Mouse (Mus musculus) heart, embryonic 13.5 days (tissue): ENCODE results near the gene Slc30a7. TPM values are rescaled to one million over a fixed set of nuclear protein-coding genes. Genes with fewer than 3 reads are reported as not detected.
"Not testable (repeated sequence)": the region's sequence is repeated elsewhere in the genome, so short reads cannot be mapped to it uniquely, and the experiment has no call there.

Source experiments
- ATAC-seq: fragments of 200-750 bp; cut with Nextera tagmentation; 2 replicates; pipeline ENCODE4 v1.8.0; 2017; ENCODE audit warnings: moderate TSS enrichment; ENCODE audit not compliant: insufficient number of reproducible peaks, low FRiP score, low TSS enrichment; ENCODE audit errors: extremely low read depth
- H3K27ac ChIP-seq: fragments of 300-500 bp; sonication (generic); replicated peaks from 2 replicates; pipeline ENCODE4 v1.5.1; 2015; ENCODE audit warnings: moderate library complexity, mild to moderate bottlenecking, inconsistent platforms
- H3K27me3 ChIP-seq: fragments of 300-500 bp; sonication (generic); replicated peaks from 2 replicates; pipeline ENCODE4 v1.6.1; 2015; ENCODE audit warnings: mild to moderate bottlenecking, inconsistent platforms
- H3K36me3 ChIP-seq: fragments of 300-500 bp; sonication (generic); 2 replicates; pipeline ENCODE4 v1.6.1; 2015; ENCODE audit warnings: mild to moderate bottlenecking, inconsistent platforms
- H3K4me1 ChIP-seq: fragments of 300-500 bp; sonication (generic); 2 replicates; pipeline ENCODE4 v1.6.1; 2015; ENCODE audit warnings: inconsistent platforms
- H3K4me2 ChIP-seq: fragments of 300-500 bp; sonication (generic); 2 replicates; pipeline ENCODE4 v1.6.1; 2015; ENCODE audit warnings: inconsistent platforms, mild to moderate bottlenecking, moderate library complexity
- H3K4me3 ChIP-seq: fragments of 300-500 bp; sonication (generic); 2 replicates; pipeline ENCODE4 v1.5.1; 2015; ENCODE audit warnings: moderate library complexity, mild to moderate bottlenecking, inconsistent platforms
- H3K9ac ChIP-seq: fragments of 300-500 bp; sonication (generic); 2 replicates; pipeline ENCODE4 v1.6.1; 2015; ENCODE audit warnings: inconsistent platforms, mild to moderate bottlenecking, moderate library complexity
- H3K9me3 ChIP-seq: fragments of 300-500 bp; sonication (generic); 2 replicates; pipeline ENCODE4 v1.6.1; 2016; ENCODE audit warnings: inconsistent platforms
- WGBS: fragments of 180-500 bp; shearing (Covaris S2); methylation state at CpG from one replicate; pipeline ENCODE4 v1.1.7; 2015; ENCODE audit warnings: mixed read lengths; 5-methylcytosine and 5-hydroxymethylcytosine counted together
- polyA plus RNA-seq: library from polyadenylated mRNA; unstranded; fragments of >200 nt; fragmentation: Nextera tagmentation; extraction: Ambion mirVana; gene quantifications from 2 replicates; pipeline ENCODE4 v1.2.1, GENCODE M21; 2015

The Slc30a7 gene
- polyA plus RNA-seq, 1 experiment from 2014 or later = 17.4 TPM

DNA sequence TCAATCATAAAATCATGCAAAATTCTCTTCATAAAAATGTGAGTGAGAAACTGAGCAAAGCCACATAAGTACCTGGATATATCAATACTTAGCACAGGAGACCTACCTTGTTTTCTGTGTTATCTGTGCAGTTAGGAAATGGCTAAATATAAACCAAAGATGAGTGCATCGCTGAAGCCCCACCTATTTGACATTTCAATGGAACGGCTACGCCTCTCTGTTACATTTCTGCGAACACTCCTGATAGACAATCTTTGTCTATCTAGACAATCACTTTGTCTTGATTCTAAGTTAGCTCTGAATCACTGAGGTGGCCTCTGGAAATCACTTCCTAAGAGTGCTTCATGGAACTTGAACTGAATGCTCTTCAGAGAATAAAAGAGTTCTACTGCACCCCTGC is 66.7 kb downstream of the Slc30a7 start:
- Histone ChIP-seq H3K9me3 (no peaks in the 10 kb centered on the region), H3K9ac (no peak overlapping the region), H3K36me3 (peaks cover 64% of the 10 kb centered on the region), H3K27ac (no peak overlapping the region), H3K4me2 (no peak overlapping the region), H3K27me3 (no peaks in the 10 kb centered on the region), H3K4me1 (no peaks in the 10 kb centered on the region), H3K4me3 (no peak overlapping the region)
- WGBS = 74% methylated on average over 4 of the region's 4 CpGs
- ATAC-seq = no peak

DNA sequence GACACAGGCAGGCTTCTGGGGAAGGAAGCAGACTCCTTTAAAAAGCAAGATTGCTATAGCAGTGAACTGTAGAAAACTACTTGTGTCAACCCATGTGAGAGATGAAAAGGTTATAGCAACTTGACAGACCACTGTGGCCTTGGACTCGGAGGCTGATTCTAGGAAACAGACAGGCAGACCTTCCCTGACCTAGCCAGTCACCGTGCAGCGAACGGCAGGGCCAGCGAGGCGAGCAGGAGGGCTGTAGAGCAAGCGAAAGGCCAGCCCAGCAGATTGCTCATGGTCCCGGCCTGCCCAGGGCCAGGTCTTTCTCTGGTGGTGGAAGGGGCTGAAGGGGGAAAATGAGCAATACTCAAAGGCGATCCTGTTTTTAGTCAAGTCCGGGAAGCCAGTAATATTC is 69.4 kb downstream of the Slc30a7 start:
- Histone ChIP-seq H3K4me1 (no peaks in the 10 kb centered on the region), H3K27me3 (no peaks in the 10 kb centered on the region), H3K9me3 (no peaks in the 10 kb centered on the region), H3K27ac (no peak overlapping the region), H3K9ac (no peak overlapping the region), H3K4me3 (no peak overlapping the region), H3K4me2 (no peak overlapping the region), H3K36me3 (peaks cover 47% of the 10 kb centered on the region)
- 75% methylated on average over 10 of the region's 10 CpGs for WGBS
- ATAC-seq = no peak

DNA sequence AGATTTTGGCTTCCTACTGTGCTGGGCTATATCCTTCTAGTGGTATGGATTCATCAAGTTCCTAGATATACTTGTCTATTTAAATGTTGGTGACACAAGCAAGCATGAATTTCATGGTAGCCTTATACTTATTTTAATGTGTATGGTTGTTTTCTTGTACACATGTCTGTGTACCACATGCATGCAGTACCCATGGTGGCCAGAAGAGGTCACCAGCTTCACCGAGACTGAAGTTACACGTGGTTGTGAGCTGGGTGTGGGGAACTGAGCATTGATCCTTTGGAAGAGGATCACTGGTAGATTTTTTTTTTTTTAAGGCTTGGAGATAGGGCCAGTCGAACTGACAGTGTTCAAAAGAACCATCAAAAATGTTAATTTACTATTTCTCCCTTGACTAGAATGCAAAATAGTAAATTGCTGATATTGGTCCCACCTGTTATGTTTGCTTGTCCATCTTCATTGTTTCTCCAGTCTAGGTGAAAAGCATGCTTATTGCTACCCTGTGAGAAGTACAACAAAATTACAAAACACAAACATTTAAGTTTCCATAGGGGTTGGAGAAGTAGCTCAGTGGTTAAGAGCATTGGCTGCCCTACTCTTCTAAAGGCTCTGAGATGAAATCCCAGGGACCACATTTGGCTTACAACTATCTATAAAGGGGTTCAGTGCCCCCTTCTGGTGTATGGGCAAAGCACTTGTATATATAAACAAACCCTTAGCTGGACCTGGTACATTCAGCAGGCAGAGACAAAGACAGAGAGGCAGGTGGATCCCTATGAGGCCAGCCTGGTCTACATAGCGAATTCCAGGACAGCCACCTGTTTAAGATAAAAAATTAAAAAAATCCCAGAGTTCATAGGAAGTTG is 70.2 kb downstream of the Slc30a7 start:
- WGBS = 59% methylated on average over 4 of the region's 4 CpGs
- no peak for ATAC-seq
- no peak overlapping the region for H3K4me3 ChIP-seq

DNA sequence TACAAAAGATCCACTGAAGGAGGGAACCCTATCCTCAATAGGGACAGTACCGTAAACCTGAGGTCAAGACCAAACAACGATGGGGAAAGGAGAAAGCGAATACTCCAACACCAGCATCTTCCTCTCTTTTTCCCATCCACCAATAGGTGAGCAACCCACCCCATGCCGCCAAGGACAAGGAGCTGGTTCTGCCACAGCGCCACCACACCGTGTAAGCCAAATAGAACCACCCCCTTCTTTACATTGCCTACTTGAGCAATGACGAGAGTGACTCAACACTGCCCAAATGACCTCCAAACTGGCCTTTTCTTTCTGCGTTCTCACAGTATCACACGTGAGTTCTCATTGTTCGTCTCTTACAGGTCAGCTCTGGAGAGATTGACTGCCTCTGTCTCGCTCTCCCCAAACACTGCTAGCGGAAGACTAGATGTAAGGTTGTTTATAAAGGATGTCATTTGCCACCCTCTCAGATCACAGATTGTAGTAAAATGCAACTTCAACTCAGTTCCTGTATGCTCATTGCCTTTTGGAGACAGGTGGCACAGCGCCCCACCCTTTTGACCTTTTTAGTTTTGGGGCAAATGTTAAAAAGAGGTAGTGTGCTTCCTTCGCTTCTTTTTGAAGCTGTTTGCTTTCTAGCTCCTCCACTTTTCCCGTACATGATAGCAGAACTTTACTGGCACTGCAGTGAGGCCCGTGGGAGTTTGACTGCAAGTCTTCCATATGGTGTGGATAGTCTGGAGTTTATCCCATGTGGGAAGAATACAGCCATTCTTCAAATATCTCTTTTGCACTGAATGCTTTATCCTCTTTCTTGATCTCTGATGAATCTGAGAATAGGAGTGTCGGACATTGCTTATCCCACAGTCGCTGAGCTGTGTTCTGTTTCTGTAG is 73.7 kb downstream of the Slc30a7 start:
- H3K27me3 ChIP-seq = no peaks in the 10 kb centered on the region
- WGBS = 86% methylated on average over 18 of the region's 18 CpGs

More for the DNA sequence above, 70.2 kb downstream of the Slc30a7 start:
- no peak overlapping the region for H3K4me2 ChIP-seq
- no peaks in the 10 kb centered on the region for H3K4me1 ChIP-seq
- H3K36me3 ChIP-seq = peaks cover 45% of the 10 kb centered on the region
- no peaks in the 10 kb centered on the region for H3K27me3 ChIP-seq
- no peak overlapping the region for H3K9ac ChIP-seq
- no peaks in the 10 kb centered on the region for H3K9me3 ChIP-seq
- no peak overlapping the region for H3K27ac ChIP-seq

DNA sequence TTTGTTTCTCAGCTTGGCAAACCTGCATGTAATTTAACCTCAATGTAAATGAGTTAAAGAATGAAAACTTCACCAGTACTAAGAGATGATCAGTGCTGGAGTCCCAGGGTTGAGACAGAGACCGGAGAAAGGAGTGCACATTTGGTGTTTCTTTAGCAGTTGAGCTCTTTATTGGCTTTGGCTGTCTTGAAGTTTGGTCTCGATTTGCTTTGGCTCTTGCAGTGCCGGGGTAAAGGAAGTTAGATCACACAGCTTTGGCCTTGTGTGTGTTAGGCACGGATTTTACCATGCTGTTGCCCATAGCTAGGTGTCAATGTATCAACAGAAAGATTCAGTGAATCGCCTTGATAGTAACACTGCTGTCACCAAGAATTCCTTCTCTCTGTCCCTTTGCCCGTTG is 75.5 kb downstream of the Slc30a7 start:
- Histone ChIP-seq H3K27me3 (no peaks in the 10 kb centered on the region), H3K36me3 (peaks cover 43% of the 10 kb centered on the region), H3K9ac (no peak overlapping the region), H3K4me1 (no peaks in the 10 kb centered on the region), H3K4me3 (no peak overlapping the region), H3K9me3 (no peaks in the 10 kb centered on the region), H3K4me2 (no peak overlapping the region), H3K27ac (no peak overlapping the region)
- WGBS = 86% methylated on average over 6 of the region's 6 CpGs
- no peak for ATAC-seq

More for the DNA sequence above, 73.7 kb downstream of the Slc30a7 start:
- Histone ChIP-seq H3K4me1 (no peaks in the 10 kb centered on the region), H3K36me3 (peaks cover 38% of the 10 kb centered on the region), H3K27ac (no peak overlapping the region), H3K4me3 (no peak overlapping the region), H3K9me3 (no peaks in the 10 kb centered on the region), H3K9ac (no peak overlapping the region), H3K4me2 (no peak overlapping the region)
- ATAC-seq = no peak

DNA sequence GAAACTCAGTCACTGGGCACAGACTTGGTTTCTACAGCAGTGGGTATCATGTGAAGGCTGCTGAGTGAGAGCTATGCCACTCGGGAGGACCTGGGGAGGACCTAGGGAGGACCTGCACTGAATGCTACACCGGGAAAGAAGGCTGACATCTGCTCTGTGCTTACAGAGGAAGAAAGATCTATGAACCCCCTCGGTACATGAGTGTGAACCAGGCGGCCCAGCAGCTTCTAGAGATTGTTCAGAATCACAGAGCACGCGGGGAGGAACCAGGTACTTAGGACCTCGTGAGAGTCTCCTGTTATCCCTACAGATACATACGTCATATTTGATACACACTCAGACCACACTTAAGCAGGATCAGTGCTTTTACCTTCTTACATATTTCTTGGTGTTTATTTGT is 80.7 kb downstream of the Slc30a7 start:
- no peak for ATAC-seq
- no peaks in the 10 kb centered on the region for H3K27me3 ChIP-seq
- peaks cover 40% of the 10 kb centered on the region for H3K36me3 ChIP-seq
- no peak overlapping the region for H3K27ac ChIP-seq
- H3K9me3 ChIP-seq = no peaks in the 10 kb centered on the region
- peaks cover 9% of the 10 kb centered on the region; the same call in 1 of the 2 replicates for H3K4me1 ChIP-seq
- 87% methylated on average over 8 of the region's 8 CpGs for WGBS
- H3K4me3 ChIP-seq = no peak overlapping the region
- no peak overlapping the region for H3K9ac ChIP-seq
- H3K4me2 ChIP-seq = no peak overlapping the region

DNA sequence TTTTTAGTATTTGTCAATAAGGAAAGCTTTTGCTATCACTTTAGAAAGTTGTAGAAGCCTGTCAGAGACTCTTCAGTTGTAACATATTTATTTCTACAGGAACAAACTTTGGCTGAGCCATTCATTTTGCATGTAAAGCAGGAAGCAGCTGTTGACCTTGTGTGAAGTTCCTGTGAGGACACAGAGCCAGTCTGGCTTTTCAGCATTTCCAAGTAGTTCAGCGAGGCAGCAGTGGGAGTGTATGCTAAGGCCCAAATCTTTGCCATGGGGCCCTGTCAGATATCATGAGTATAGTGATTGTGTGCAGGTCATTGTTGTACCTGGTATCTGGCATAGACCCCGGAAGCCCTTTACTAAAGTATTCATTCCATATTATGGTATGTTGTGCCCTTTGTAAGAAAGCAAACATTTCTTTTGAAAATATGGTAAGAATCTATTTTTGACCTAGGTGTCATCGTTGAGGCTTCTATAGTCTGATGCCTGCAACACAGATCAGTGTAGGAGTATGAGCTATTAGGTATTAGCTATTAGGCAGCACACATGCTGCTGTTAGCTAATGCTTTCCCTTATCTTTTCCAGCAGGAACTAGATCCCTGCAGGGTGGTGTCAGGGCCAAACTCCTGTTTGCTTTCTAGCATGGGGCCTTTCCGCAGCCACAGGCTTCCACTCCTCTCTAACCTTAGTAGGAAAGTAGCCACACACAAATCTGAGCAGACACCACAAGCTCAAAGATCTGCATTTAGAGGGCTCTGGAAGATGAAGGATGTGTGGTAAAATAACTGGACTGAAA is 82.6 kb downstream of the Slc30a7 start:
- Histone ChIP-seq H3K4me1 (peaks cover 9% of the 10 kb centered on the region; the same call in 1 of the 2 replicates), H3K36me3 (peaks cover 34% of the 10 kb centered on the region), H3K9me3 (no peaks in the 10 kb centered on the region), H3K27ac (peak overlapping the region; percentile 62), H3K4me3 (no peak overlapping the region), H3K4me2 (no peak overlapping the region), H3K27me3 (no peaks in the 10 kb centered on the region), H3K9ac (no peak overlapping the region)
- ATAC-seq = no peak
- 60% methylated on average over 4 of the region's 4 CpGs for WGBS

DNA sequence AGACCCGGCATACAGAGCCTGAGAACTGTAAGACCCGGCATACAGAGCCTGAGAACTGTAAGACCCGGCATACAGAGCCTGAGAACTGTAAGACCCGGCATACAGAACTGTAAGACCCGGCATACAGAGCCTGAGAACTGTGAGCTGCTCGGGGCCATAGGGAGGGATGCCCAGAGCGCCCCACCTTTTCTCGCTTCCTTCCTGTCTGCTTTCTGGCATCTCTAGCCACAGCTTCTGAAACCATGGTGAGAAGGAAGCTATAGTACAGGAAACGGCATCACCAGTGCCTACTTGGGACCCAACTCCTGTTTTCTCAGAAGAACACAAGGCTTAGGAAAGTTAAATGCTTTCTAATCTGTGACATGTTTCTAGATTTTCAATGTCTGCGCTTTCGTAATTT is 99.8 kb downstream of the Slc30a7 start:
- 88% methylated on average over 10 of the region's 11 CpGs for WGBS
- not testable (repeated sequence) for ATAC-seq

DNA sequence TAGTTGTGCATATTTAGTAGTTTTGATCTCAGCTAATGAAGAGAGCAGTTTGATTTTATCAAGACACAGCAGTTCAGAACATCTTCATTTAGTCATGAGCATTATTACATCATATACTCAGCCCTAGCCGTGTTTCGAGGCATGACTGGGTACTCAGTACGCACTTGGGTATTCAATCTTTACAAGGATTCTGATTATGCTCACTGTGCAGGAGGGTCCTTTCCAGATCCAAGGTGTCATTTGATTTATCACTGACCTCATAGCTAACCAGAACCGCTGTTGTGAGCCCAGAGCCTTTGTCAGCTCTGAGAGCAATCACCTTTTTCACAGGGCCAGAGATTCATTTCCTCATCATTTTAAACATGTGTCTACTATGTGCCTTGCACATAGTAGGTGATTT is 101.6 kb downstream of the Slc30a7 start:
- H3K36me3 ChIP-seq = peaks cover 36% of the 10 kb centered on the region
- 94% methylated on average over 4 of the region's 4 CpGs for WGBS
- H3K9ac ChIP-seq = no peak overlapping the region
- no peaks in the 10 kb centered on the region for H3K9me3 ChIP-seq
- no peak for ATAC-seq
- no peak overlapping the region for H3K4me3 ChIP-seq
- no peak overlapping the region for H3K27ac ChIP-seq
- no peak overlapping the region for H3K4me2 ChIP-seq
- no peaks in the 10 kb centered on the region for H3K27me3 ChIP-seq
- H3K4me1 ChIP-seq = no peaks in the 10 kb centered on the region

More for the DNA sequence above, 99.8 kb downstream of the Slc30a7 start:
- H3K36me3 ChIP-seq = peaks cover 24% of the 10 kb centered on the region
- not testable (repeated sequence) for H3K4me2 ChIP-seq, H3K27me3 ChIP-seq, H3K9me3 ChIP-seq, H3K9ac ChIP-seq, H3K4me1 ChIP-seq, H3K27ac ChIP-seq, H3K4me3 ChIP-seq

DNA sequence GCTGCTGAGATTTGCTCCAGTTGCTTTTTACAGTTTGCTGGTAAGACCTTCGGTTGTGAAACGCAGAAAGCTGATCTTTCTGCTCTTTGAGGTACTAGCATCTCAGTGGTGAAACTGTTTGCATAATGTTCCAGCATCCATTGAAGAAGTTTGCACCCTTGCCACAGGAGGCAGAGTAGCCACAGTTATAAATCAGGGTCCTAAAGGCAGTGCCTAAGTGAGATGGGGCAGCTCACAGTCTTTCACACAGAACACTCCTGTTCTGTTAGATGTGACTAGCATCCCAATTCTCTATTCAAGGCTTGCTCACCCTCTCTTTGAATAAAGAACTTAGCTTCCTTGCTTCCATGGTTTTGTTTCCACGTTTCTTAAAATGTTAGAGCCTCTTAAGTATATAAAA is 102.1 kb downstream of the Slc30a7 start:
- peaks cover 41% of the 10 kb centered on the region for H3K36me3 ChIP-seq
- no peak for ATAC-seq
- no peaks in the 10 kb centered on the region for H3K4me1 ChIP-seq
- H3K27me3 ChIP-seq = no peaks in the 10 kb centered on the region
- H3K27ac ChIP-seq = no peak overlapping the region
- no peak overlapping the region for H3K4me3 ChIP-seq
- 96% methylated on average over 3 of the region's 3 CpGs for WGBS
- H3K9me3 ChIP-seq = no peaks in the 10 kb centered on the region
- no peak overlapping the region for H3K9ac ChIP-seq
- no peak overlapping the region for H3K4me2 ChIP-seq
